Mouse (Mus musculus): ENCODE data around the gene Ccdc92.

DNA sequence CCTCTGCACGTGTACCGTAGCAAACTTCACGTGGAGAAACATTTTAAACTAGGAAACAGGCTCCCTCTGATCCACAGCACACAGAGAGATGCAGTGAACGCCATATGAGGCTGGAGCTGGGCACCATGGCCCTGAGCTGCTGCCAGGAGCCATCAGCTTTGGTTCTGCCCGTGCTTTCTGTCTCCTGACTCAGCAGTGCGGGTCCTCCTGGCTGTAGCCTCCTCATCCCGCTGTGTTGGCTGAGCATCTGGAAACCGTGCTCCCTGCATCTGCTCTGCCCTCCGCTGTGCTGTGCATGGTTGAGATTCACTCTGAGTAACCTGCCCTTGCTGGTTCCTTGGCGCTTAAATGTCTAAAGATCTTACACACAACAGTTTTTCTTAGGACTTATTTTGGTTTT, 40.0 kb upstream of the Ccdc92 start:
- TF ChIP-seq GATA1 (IDR thresholded peaks at IDR 0.05; ENCODE audit: borderline replicate concordance, low read length), result no peak
- TF ChIP-seq FLI1 (IDR thresholded peaks at IDR 0.05; ENCODE audit: low read length), result no peak

All from megakaryocyte, embryonic 14.5 days (primary cell).